Mouse (Mus musculus): ENCODE measurements around the gene Gm20390.
"Not testable (repeated sequence)": the region's sequence is repeated elsewhere in the genome, so short reads cannot be mapped to it uniquely, and the experiment has no call there.

The Gm20390 gene

DNA sequence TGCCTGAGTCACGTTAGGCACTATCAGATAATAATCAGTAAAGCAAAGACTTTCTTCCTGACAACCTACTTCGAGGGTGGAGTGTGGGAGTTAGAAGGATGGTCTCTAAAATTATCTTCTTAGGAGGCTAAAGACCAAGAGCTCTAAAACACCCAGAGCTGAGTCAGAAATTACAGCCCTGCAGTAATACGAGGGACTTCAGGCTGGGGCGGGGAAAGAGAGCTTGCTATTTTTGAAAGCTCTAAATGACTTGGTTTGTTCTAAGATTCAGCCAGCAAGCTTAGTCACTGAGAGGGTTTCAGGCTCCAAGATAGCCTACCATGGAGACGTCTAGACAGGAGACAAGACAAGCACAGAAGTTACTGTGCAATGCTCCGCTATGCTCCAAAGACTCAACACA lies 2.7 kb downstream of the Gm20390 start:
- no peak for DNase-seq (ENCODE audit: low spot score in 2 of 2)

DNA sequence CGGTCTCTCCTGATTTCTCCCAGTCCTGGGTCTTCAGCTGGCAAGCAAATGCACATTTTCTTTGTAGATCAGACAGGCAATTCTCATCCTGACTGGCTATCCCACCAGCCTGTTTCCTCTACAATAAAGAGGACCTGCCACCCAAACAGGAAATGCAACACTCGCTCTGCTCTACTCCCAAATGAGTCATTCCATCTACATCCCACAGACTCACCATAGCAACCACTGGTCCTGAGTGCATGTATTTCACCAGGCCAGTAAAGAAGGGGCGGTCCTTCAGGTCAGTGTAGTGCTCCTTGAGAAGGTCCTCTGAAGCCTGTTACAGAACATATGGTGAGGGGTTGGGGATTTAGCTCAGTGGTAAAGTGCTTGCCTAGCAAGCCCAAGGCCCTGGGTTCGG lies 5.1 kb downstream of the Gm20390 start:
- no peak for DNase-seq (ENCODE audit: low spot score in 2 of 2)

DNA sequence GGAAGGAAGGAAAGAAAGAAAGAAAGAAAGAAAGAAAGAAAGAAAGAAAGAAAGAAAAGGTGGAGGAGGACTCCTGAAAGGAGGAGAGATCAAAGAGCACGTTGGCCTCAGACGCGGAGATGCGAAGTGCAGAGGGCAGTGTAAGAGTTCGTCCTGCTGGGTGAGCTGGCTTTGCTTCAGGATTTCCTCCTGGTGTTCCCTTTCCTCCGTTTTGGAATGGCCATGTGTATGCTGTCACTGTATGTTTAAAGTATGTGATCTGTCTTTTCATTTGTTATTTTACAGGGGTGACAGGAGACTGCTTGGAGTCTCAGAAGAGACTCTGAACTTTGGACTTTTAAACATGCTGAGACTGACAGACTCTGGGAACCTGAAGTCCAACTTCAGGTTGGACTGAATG lies 6.6 kb downstream of the Gm20390 start:
- no peak for DNase-seq (ENCODE audit: low spot score in 2 of 2)

DNA sequence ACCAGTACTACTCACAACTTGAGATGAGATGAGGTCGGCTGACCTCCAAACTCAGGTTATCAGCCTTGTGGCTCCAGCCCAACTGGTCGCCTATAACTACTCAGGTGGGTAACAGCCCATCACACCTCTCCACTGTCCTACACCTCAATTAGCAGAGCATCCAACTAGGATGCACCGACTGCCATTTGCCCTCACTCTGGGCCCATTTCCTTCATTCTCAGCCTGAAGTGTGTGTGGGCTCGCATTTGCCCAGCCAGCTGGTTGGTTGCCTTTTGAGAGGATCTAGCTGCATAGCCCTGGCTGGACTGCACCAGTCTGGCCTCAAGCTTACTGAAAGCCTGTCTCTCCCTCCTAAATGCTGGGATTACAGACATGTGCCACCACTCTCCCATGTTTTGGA lies 10.3 kb downstream of the Gm20390 start:
- DNase-seq (ENCODE audit: low spot score in 2 of 2) = no peak

DNA sequence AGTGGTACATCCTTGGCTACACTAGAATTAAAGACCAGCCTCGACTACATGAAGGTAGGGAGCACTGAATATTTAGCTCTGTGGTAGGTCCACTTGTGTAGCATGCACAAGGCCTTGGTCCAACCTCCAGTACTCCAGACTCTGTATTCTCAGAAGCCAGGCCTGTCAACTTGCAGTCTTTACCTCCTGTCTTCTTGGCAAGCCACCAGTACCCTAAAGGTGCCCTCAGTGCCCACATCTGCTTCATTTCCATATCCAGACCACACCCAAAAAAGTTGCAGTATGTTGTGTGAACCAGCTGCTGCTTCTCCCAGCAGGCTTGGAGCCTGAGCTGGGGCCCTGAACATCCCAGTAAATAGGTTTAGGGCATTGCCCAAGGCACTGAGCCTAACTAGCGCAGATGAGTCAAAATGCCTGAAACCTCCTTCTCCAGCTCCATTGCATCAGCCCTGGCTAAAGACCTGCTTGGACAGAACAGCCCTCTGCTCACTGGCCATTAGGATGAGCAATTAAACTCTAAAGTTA lies 11.0 kb downstream of the Gm20390 start:
- DNase-seq (ENCODE audit: low spot score in 2 of 2) = no peak

DNA sequence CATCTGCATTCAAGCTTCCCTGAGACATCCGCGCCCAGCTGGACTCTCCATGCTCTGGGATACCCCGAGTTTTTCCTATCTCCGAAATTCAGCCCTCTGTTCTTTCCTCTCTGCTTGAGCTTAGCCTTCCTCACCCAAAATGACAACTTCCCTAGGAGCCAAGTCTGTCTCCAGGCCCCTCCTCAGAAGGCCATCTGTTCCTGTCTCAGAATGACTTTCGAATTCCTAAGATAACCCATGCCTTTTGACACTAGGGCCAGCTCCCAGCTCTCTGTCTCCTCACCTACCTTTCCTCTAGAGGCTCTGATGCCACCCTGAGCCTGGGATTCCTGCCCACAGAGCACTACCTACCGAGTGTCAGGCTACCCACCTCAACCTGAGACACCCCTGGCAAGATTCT lies 11.9 kb downstream of the Gm20390 start, which contains the start of gene Nme2:
Gene Nme2, minus strand, starts transcription at position 101 of the 400 bp plus-strand sequence.
- no peak for DNase-seq (ENCODE audit: low spot score in 2 of 2)

DNA sequence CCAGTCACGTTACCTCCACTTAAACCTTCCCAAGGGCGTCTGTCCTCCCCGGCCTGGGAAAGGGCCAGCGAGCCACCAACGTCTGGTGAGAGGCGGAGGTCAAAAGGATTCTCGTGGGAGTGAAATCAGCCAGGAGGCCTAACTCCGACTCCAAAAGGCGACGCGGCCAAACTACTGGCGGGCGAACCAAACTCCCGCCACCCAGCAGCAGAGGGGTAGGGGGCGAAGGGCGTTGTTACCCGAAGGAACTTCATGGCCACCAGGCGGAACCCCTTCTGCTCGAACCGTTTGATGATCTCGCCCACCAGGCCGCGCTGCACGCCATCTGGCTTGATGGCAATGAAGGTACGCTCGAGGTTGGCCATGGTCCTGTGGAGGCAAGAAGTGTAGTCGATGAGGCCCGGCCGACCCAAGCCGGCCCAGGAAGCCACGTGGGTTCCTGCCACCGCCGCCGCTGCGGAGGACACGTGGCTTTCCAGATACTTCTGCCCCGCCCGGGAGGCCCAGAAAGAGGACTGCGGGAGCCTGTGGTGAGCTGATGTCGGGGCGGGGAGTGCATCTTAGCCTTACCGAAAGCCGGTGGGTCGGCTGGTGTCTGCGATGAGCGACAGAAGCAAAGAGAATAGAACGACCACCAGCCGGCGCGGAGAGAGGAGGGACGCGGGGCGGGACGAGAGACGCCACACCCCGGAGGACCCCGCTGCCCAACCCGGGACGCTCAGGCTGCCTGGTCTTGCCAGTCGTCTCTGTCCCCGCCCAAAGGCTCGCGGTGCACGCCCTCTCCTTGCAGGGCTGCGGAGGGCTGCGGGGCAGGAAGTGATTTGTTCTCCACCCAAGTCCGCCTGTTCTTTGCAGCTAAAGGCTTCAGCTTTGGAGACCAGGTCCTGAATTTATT lies 12.6 kb downstream of the Gm20390 start:
- DNase-seq (ENCODE audit: low spot score in 2 of 2) = peak; percentile 85 to 92

DNA sequence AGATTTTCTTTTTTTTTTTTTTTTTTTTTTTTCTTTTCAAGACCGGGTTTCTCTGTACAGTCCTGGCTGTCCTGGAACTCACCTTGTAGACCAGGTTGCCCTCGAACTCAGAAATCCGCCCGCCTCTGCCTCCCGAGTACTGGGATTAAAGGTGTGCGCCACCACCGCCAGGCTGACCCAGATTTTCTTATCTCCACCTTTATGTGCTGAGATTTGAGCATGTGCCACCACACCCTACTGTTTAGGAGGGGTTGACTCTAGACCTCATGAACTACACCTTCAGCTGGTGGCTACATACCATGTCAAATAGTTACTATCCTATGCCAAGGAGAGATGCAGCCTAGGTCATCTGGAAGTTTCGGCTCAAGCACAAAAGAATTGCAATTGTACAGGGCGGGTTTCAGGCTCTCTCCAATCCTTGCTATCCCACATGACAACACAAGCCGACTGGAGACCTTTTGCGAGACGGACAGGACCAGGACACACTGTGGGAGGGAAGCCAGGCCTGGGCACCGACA lies 13.3 kb downstream of the Gm20390 start:
- no peak for DNase-seq (ENCODE audit: low spot score in 2 of 2)

DNA sequence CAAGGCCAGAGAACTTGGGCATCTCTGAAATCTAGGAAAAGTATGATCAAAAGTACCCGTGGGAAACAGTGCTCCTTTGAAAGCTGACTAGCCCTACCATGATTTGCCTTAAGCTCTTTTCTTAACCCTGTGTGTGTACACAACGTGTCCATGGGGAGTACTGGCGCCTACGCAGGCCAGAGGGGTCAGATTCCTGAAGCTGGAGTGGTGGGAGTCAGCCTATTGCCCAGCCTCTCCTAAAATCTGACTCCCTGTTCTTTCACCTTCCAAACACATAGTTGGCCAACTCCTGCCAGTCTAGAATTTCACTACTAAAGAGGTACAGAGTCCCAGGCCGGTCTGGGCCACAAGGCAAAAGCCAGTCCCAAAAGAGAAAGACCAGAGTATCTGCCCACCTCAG lies 15.7 kb downstream of the Gm20390 start:
- no peak for DNase-seq (ENCODE audit: low spot score in 2 of 2)

DNA sequence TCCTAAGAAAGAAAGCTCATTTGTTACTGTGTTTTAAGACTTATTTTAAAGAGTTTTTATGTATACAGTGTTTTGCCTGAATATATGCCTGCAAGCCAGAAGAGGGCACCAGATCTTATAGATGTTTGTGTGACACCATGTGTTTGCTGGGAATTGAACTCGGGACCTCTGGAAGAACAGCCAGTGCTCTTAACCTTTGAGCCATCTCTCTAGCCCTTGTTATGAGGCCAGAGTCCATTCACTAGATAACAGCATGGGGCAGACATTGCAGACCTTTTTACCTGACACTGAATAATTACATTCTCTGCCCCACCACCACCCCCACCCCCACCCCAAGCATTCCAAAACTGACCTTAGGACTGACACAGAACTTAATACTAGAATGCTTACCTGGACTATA lies 18.0 kb downstream of the Gm20390 start:
- no peak for DNase-seq (ENCODE audit: low spot score in 2 of 2)

DNA sequence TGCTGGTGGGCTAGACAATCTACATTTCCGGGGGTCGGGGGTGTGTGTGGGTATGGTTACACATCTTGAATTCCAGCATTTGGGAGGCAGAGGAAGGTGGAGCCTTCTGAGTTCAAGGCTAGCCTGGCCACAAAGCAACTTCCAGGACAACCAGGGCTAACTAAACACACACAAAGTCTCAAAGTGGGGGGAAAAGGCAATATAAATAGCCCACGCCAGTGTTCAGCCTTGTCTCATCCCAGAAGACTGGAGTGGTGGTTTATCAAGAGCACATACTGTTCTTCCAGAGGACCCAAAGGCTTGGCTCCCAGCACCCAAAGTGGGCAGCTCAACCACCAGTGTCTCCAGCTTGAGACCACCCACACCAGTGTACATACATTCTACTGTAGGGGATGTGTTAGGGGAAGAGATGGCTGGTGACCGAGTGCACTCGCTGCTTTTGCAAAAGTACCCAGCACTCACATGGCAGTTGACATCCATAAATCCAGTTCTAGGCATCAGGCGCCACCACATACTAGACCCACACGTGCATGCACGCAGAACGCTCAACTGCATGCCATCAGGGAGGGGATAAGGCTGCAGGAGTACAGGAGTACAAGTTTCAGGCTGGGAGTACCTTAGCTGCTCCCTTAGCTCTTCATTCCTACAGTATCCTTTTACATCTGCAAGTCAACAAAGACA lies 19.1 kb downstream of the Gm20390 start:
- DNase-seq (ENCODE audit: low spot score in 2 of 2) = peak in 1 of 2 experiments; percentile 7

DNA sequence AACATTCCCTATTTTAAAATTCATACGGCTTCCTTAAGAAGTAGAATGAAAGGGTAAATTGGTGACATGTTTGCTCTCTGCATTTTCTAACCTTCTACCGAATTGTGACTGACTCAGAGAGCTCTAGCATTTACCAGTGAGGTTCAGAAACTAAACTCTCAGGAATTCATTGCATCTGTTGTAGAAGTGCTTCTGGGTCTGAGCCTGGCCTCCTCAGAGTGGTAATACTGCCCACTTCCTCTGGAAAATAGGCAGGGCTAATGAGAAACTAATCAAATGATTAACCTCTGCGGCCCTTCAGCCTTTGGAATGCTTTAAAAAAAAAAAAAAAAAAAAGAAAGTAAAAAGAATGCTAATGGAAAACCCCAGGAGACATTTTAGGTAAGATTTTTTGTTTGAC lies 23.1 kb downstream of the Gm20390 start:
- no peak for DNase-seq (ENCODE audit: low spot score in 2 of 2)

DNA sequence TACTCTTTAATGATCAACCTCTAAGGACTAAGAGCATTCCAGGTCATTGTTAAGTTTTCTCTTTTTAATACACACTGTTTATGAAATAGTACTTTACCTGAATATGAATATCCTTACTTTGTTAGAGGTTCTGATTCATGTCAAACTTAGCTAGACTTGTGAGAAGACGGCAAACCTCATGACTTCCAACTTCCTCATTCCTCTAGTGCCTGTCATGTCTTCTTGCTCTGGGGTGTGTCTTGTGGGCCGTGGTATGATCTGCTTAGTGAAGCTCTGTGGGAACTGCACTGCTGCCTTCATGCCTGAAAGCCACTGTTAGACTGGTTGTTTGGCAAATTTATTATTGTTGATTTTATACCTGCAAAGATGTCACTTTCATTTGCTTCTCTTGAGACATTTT lies 27.2 kb downstream of the Gm20390 start:
- DNase-seq (ENCODE audit: low spot score in 2 of 2) = no peak

DNA sequence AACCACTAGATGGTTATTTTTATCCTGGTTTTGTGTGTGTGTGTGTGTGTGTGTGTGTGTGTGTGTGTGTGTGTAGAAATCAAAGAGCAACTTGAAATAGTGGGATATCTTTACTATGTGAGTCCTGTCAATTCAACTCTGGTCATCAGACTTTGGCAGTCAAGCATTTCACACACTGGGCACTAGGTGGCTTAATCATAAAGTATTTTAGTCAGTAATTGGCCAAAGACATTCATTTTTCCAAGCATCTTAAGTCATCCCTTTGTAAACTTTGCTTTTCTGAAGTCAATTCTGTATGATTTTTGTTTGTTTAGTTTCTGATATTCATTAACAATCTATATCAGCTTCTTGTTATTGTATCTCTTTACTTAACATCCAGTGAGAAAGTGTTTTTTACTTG lies 39.0 kb downstream of the Gm20390 start:
- no peak for DNase-seq (ENCODE audit: low spot score in 2 of 2)

DNA sequence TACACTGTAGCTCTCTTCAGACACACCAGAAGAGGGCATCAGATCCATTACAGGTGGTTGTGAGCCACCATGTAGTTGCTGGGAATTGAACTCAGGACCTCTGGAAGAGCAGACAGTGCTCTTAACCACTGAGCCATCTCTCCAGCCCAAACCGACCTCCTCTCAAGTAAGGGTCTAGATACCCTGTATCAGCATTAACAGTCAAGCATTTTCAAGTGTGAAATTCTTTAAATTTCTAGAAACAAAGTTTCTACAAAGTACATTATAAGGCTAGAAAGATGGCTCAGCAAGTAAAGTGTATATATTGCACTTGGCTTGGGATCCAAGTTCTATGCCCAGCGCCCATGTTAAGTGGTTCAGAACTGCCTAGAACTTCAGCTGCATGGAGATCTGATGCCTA lies 53.1 kb downstream of the Gm20390 start:
- not testable (repeated sequence) for DNase-seq (ENCODE audit: low spot score in 2 of 2)

DNA sequence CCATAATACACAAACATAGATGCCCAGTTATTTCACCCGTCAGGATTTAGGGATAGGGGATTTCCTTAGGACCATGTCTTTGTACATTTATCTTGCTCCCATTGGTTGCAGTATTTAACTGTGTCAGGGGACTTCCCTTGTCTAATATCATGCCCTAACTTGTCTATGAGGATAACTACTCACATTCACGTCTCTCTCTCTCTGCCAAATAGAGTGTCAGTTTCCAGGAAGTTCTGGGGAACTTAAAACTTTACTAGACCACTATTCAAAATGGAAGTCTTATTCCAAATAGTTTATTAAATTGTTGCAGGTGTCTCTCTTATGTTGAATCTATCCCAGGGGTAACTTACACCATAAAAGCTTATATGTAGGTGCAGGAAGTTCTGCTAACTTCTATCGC lies 56.5 kb downstream of the Gm20390 start:
- no peak for DNase-seq (ENCODE audit: low spot score in 2 of 2)

DNA sequence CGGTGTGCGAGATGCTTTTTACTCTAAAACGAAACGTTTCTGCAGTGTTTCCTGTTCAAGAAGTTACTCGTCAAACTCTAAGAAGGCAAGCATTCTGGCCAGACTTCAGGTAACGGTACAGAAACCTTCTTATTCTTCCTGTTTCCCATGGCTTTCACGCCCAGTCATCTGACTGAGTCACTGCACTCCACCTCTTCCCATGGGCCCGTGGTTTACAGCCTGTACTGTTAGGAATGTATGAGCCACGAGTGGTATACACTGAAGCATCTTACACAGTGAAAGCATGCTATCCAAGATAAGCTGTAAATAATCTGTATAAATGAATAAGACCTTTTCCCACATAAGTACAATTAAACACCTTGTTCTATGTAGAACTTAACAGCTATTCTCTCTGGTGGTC lies 59.3 kb downstream of the Gm20390 start:
- DNase-seq (ENCODE audit: low spot score in 2 of 2) = no peak

DNA sequence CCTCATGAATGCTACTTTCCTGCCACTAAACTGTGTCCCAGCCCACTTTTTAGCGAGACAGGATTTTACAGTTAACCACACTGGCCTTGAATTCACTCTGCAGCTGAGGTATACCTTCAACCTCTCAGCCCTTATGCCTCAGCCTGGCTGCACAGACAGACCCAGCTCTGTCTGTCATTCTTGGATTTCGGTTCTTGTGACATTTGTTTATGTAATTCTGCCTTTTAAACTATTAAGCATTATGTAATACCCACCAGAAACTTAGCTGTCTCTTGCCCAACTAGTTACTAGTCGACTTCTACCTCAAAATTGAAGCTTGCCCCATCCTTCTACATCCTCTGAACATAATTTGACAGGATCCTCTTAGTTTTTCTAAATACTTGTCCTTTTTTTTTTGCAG lies 60.3 kb downstream of the Gm20390 start:
- no peak for DNase-seq (ENCODE audit: low spot score in 2 of 2)

DNA sequence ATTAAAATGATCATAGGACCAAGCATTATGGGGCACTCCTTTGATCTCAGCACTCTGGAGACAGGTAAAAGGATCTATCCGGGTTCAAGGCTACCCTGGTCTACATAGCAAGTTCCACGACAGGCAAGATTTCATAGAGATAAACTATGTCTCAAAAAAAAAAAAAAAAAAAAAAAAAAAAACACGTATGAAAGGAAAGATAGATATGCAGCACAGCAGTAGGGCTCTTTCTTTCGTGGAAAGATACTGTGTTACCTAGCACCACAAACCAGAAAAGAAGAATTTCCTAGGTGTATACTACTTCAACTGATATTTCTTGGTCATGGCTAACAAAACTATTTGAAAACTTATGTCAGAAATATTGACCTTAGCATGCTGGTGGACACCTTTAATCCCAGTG lies 61.3 kb downstream of the Gm20390 start:
- DNase-seq (ENCODE audit: low spot score in 2 of 2) = no peak

All from spleen, postnatal 4 days (tissue).